Mouse (Mus musculus) ES-E14 (cell line): Measurements from ENCODE around the gene Tbx20. TPM values are rescaled to one million over a fixed set of nuclear protein-coding genes. Genes with fewer than 3 reads are reported as not detected.

ENCODE experiments used
- DNase-seq: peaks from one replicate; pipeline ENCODE4 v3.0.0-alpha.2; 2013; ENCODE audit warnings: low read depth, low spot score
- H3K27ac ChIP-seq: 2 replicates; pipeline ENCODE4 v1.5.1; 2012; ENCODE audit warnings: low read depth, mild to moderate bottlenecking, low read length, moderate library complexity, mixed read lengths; ENCODE audit not compliant: poor library complexity, insufficient read depth, severe bottlenecking
- H3K36me3 ChIP-seq: 2 replicates; pipeline ENCODE4 v1.6.1; 2012; ENCODE audit warnings: mild to moderate bottlenecking, low read length, moderate library complexity, mixed read lengths; ENCODE audit not compliant: control insufficient read depth, poor library complexity, insufficient read depth, severe bottlenecking
- H3K4me1 ChIP-seq, 2 experiments: fragments of 150-350 bp in 1 of 2; sonication (generic) in 1 of 2; 2 replicates each; pipeline ENCODE4 v1.6.1; 2012; ENCODE audit warnings: low read length in 2 of 2, mild to moderate bottlenecking in 1 of 2, mixed read lengths in 1 of 2; ENCODE audit not compliant: control insufficient read depth in 2 of 2, insufficient read depth in 2 of 2, poor library complexity in 1 of 2
- H3K4me3 ChIP-seq, 2 experiments: fragments of 150-350 bp in 1 of 2; sonication (generic) in 1 of 2; 2 replicates each; pipeline ENCODE4 v1.5.1; 2012; ENCODE audit warnings: low read length in 2 of 2, low read depth in 1 of 2, mild to moderate bottlenecking in 1 of 2, mixed read lengths in 1 of 2; ENCODE audit not compliant: insufficient read depth in 1 of 2, poor library complexity in 1 of 2, severe bottlenecking in 1 of 2
- H3K9ac ChIP-seq: 2 replicates; pipeline ENCODE4 v1.6.1; 2012; ENCODE audit warnings: low read depth, mild to moderate bottlenecking, low read length, mixed read lengths; ENCODE audit not compliant: poor library complexity, insufficient read depth, severe bottlenecking
- H3K9me3 ChIP-seq: fragments of 150-350 bp; sonication (generic); 2 replicates; pipeline ENCODE4 v1.6.1; 2012; ENCODE audit warnings: low read depth, mild to moderate bottlenecking, low read length; ENCODE audit not compliant: control insufficient read depth, insufficient read depth
- CHD2 ChIP-seq: IDR thresholded peaks from 2 replicates; pipeline ENCODE4 v1.6.1; 2014; ENCODE audit warnings: mild to moderate bottlenecking, low read depth, low read length, inconsistent platforms
- HCFC1 ChIP-seq: IDR thresholded peaks from 2 replicates; pipeline ENCODE4 v1.6.1; 2012; ENCODE audit warnings: low read length, inconsistent platforms, borderline replicate concordance; ENCODE audit not compliant: insufficient read depth
- MAFK ChIP-seq: IDR thresholded peaks from 2 replicates; pipeline ENCODE4 v1.6.1; 2014; ENCODE audit warnings: mild to moderate bottlenecking, low read depth, low read length, inconsistent platforms; ENCODE audit not compliant: insufficient read depth
- ZC3H11A ChIP-seq: IDR thresholded peaks from 2 replicates; pipeline ENCODE4 v1.6.1; 2012; ENCODE audit warnings: low read depth, mild to moderate bottlenecking, inconsistent platforms, low read length, borderline replicate concordance
- ZNF384 ChIP-seq: IDR thresholded peaks from 2 replicates; pipeline ENCODE4 v1.6.1; 2012; ENCODE audit warnings: low read depth, low read length, inconsistent platforms
- in situ Hi-C, 2 experiments: fragments of 600-800 bp; cut with MboI; formaldehyde crosslinking; loops; one replicate each; pipeline ENCODE4 v1.15.1; 2025; ENCODE audit warnings: low sequenced_read_pairs in 2 of 2, inconsistent platforms in 1 of 2; ENCODE audit not compliant: unreplicated experiment in 2 of 2
- total RNA-seq: library from RNA; depleted of rRNA; stranded (reverse); fragments of 300-350 nt; gene quantifications from 2 replicates; pipeline ENCODE4 v1.2.3, GENCODE M21; 2012; rRNA removed

The Tbx20 gene
- 1.1 and 5.5 TPM in 2 replicates for total RNA-seq

DNA sequence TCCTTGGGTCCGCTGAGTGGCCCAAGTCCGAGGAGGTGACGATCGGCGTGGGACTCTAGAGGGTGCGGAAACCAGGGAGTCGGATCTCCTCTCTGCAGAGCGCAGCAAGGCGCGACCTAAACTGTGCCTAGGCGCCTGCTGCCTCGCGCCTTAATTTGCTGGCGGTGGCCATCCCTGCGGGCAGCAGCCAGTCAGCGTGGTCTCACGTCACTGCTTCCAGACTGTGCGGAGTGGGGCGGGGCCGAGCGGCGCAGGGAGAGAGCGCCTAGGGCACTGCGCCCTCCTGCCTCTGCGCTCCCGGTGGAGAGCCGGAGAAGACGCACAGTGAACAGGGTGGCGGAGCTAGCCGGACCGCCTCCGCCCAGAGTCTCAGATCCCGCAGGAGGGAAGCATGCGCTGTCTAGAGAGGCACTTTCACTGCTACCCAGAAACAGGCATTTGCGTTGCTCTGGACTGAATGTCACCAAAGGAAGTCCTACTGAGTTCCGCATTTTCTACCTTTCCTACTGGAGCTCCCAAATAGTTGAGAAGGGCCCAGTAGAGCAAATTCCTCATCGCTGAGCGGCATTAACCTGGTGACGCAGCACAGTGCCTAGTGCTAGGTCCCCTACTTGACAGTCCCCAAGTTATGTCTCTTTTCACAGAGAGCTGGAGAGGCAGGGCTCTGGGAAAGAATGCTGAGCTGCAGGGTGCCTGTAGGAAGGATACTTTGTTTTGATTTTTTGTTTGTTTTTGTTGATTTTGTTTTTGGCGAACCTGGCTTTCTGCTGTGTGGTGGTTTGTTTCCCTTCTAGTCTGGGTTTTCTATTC, at the start of gene Tbx20:
Gene Tbx20, minus strand, starts transcription at position 144 of the 810 bp plus-strand sequence.
- H3K36me3 ChIP-seq = no peaks in the 10 kb centered on the region
- DNase-seq = peak; percentile 78
- TF ChIP-seq CHD2 = no peak
- no peak for TF ChIP-seq MAFK
- no peak for TF ChIP-seq HCFC1
- TF ChIP-seq ZC3H11A = no peak
- TF ChIP-seq ZNF384 = no peak
- H3K4me1 ChIP-seq = peaks cover 0 to 7% of the 10 kb centered on the region in 2 experiments; a peak in 1 of 4 replicates
- no peak within 1 kb of the TSS for H3K9ac ChIP-seq
- no peak within 1 kb of the TSS for H3K27ac ChIP-seq
- in situ Hi-C loops = loop anchor here in 1 of 2 experiments (25.0 kb wide), 1 partner anchor 213 kb away; no protein-coding TSS in a partner anchor
- H3K4me3 ChIP-seq = peak within 1 kb of the TSS; percentile 55 to 65
- no peaks in the 10 kb centered on the region for H3K9me3 ChIP-seq

DNA sequence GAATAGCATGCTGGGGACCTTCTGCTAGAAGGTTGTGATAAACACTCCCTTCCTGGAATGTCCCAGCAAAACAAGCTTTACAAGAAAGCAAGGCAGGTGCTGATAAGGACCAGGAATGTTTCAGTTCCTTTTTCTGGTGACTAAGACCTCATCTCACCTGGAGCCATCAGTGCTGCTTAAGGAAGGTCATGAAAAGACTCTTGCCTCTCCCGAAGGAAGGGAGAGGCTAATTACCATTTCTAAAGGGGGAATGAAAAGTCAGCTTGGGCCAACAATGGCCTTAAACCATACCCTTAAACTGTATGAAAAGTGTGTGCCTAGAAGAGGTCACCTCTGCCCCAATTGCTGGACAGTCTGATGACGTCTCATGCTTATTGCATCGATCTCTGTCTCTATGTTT, 44.4 kb upstream of the Tbx20 start:
- H3K9me3 ChIP-seq = no peaks in the 10 kb centered on the region
- in situ Hi-C loops = no loop called here
- no peak overlapping the region for H3K9ac ChIP-seq
- 0 out of 2 replicates have a peak, but pooled peaks cover 2% of the 10 kb centered on the region for H3K36me3 ChIP-seq
- TF ChIP-seq CHD2 (no peak), ZNF384 (no peak), ZC3H11A (no peak), MAFK (no peak), HCFC1 (no peak)
- no peak overlapping the region; the same call in 1 of the 2 replicates for H3K27ac ChIP-seq
- peak; percentile 26 for DNase-seq
- no peak overlapping the region for H3K4me3 ChIP-seq
- H3K4me1 ChIP-seq = peaks cover 0 to 2% of the 10 kb centered on the region in 2 experiments; a peak in 3 of 4 replicates

DNA sequence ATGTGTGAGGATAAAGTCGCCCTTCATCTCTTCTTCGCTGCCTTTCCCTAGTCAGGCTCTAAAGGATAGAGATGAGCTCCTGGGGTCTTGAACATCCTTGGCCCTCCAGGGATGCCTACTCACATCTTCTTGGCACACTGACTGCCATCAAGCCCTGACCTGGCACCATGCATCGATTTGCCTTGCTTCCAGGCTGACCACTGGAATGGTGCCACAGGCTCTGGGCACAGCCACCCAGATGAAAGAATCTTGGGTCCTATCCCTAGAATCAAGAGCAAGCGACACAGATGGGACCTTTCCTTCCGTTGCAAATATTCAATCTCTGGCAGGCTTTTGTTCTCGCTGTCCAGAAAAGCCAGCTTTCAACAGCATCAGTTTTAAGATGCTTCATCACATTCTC, 38.4 kb upstream of the Tbx20 start:
- DNase-seq = no peak
- in situ Hi-C loops = no loop called here

DNA sequence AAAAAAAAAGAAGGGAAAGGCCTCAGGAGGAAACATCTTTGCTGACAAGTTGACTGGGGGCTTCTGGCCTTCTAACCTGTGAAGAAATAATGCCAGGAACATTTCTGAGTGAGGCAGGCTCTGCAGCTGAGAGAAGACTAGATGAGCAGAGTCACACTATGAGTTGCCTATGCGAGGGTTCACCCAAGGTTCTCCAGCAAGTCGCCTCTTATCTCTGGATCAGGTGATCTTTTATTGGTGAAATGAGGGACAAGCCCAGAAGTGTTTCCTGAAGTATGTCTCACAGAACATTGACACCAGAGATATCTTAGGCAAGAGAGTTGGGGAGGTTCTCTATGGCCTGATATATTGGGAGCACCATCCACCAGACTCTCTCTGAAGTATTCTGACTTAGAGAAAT, 18.0 kb upstream of the Tbx20 start:
- Histone ChIP-seq H3K36me3 (no peaks in the 10 kb centered on the region), H3K9me3 (no peaks in the 10 kb centered on the region), H3K27ac (no peak overlapping the region), H3K4me3 (no peak overlapping the region), H3K9ac (no peak overlapping the region), H3K4me1 (no peaks in the 10 kb centered on the region)
- DNase-seq = no peak
- TF ChIP-seq CHD2 (no peak), ZC3H11A (no peak)
- in situ Hi-C loops = no loop called here

More for the DNA sequence above, 38.4 kb upstream of the Tbx20 start:
- Histone ChIP-seq H3K4me1 (no peaks in the 10 kb centered on the region; a peak in 1 of 4 replicates), H3K27ac (no peak overlapping the region), H3K36me3 (0 out of 2 replicates have a peak, but pooled peaks cover 2% of the 10 kb centered on the region), H3K9me3 (no peaks in the 10 kb centered on the region), H3K9ac (no peak overlapping the region), H3K4me3 (no peak overlapping the region)
- TF ChIP-seq HCFC1 = no peak
- TF ChIP-seq ZNF384 = no peak
- TF ChIP-seq MAFK = no peak
- no peak for TF ChIP-seq ZC3H11A
- no peak for TF ChIP-seq CHD2
